Mouse (Mus musculus) heart, embryonic 16.5 days (tissue): Measurements from ENCODE around the gene Cerkl. TPM values are rescaled to one million over a fixed set of nuclear protein-coding genes. Genes with fewer than 3 reads are reported as not detected.

Experiments
- ATAC-seq: fragments of 200-750 bp; cut with Nextera tagmentation; replicated peaks from 2 replicates; pipeline ENCODE4 v1.8.0; 2017; ENCODE audit warnings: moderate number of reproducible peaks; ENCODE audit not compliant: insufficient read depth, low FRiP score; ENCODE audit errors: extremely low read depth
- H3K27ac ChIP-seq: fragments of 300-500 bp; sonication (generic); 2 replicates; pipeline ENCODE4 v1.5.1; 2014; ENCODE audit warnings: mild to moderate bottlenecking, low read length, control low read depth, moderate library complexity
- H3K27me3 ChIP-seq: fragments of 300-500 bp; sonication (generic); 2 replicates; pipeline ENCODE4 v1.6.1; 2014; ENCODE audit warnings: low read length, mixed read lengths; ENCODE audit not compliant: control insufficient read depth, insufficient read depth
- H3K36me3 ChIP-seq: fragments of 300-500 bp; sonication (generic); 2 replicates; pipeline ENCODE4 v1.6.1; 2014; ENCODE audit not compliant: control insufficient read depth, insufficient read depth
- H3K4me1 ChIP-seq: fragments of 300-500 bp; sonication (generic); 2 replicates; pipeline ENCODE4 v1.6.1; 2014; ENCODE audit warnings: low read length, mixed read lengths; ENCODE audit not compliant: control insufficient read depth, insufficient read depth
- H3K4me2 ChIP-seq: fragments of 300-500 bp; sonication (generic); 2 replicates; pipeline ENCODE4 v1.6.1; 2014; ENCODE audit warnings: low read depth, mild to moderate bottlenecking, control low read depth, low read length
- H3K4me3 ChIP-seq: fragments of 300-500 bp; sonication (generic); 2 replicates; pipeline ENCODE4 v1.5.1; 2014; ENCODE audit warnings: mild to moderate bottlenecking, control low read depth, low read length
- H3K9ac ChIP-seq: fragments of 300-500 bp; sonication (generic); 2 replicates; pipeline ENCODE4 v1.6.1; 2014; ENCODE audit warnings: low read length, control low read depth
- H3K9me3 ChIP-seq: fragments of 300-500 bp; sonication (generic); replicated peaks from 2 replicates; pipeline ENCODE4 v1.6.1; 2016; ENCODE audit warnings: low read length; ENCODE audit not compliant: control insufficient read depth
- WGBS: fragments of 180-500 bp; shearing (Covaris S2); extraction: QIAGEN DNeasy Blood & Tissue Kit; methylation state at CpG from one replicate; pipeline ENCODE4 v1.1.7; 2014; 5-methylcytosine and 5-hydroxymethylcytosine counted together
- polyA plus RNA-seq: library from polyadenylated mRNA; unstranded; fragments of >200 nt; fragmentation: Nextera tagmentation; extraction: Ambion mirVana; gene quantifications from 2 replicates; pipeline ENCODE4 v1.2.1, GENCODE M21; 2015

The Cerkl gene
- polyA plus RNA-seq, 1 experiment from 2014 or later = 0.42 TPM

DNA sequence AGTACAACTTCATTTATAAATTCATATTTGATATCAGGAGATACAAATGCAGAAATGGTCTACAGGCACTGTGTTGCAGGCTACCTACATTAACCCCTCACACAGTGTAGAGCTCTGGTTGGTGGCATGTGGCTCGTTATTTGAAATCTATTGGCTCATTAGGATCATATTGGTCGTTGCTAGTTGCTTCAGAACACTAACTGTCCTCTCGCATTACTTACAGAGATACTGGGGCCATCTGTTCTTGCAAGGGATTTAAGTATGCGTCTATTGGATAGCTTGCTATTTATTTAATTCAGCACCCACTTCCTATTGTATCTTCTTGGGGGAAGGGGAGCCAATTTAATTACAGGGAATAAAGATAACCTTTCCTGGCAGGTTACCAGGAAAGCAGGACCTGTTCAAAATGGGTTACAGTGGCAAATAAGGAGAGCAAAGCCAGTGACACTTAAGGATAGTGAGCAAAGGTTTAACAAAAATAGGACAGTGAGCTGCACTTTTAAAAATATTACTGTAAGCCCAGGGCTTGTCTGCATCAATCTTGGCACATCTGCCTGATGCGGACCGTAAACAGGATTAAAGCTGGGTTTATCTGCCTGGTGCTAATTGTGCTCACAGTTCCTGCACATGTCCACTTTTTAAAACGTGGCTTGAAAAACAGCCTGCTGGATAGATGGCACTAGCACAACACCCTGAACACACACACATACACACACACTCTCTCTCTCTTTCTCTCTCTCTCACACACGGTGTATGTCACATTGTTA, 57.2 kb downstream of the Cerkl start:
- WGBS = 57% methylated on average over 8 of the region's 8 CpGs
- no peak overlapping the region for H3K4me3 ChIP-seq
- ATAC-seq = no peak
- H3K36me3 ChIP-seq = no peaks in the 10 kb centered on the region
- no peak overlapping the region for H3K4me2 ChIP-seq
- no peak overlapping the region for H3K27ac ChIP-seq
- no peaks in the 10 kb centered on the region for H3K9me3 ChIP-seq
- H3K27me3 ChIP-seq = no peaks in the 10 kb centered on the region
- no peaks in the 10 kb centered on the region for H3K4me1 ChIP-seq
- no peak overlapping the region for H3K9ac ChIP-seq

DNA sequence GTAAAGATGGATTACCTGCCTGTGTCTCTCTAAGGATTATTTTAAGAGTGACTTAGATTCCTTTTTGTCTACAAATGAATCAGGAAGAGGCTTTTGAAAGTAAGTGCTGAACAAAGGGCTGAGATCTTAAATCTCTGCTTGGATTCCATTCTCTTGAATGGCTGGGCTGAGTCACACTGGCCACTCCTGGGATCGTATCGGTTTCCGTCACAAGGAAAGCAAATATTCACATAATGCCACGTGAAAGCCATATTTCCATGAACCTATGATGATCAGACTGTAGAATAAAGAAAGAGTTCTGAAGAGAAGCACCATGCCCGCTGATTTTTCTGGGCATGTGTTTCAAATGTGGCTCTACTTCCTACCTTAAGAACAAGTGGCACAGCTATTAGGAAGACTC, 57.8 kb downstream of the Cerkl start:
- Histone ChIP-seq H3K4me3 (no peak overlapping the region), H3K4me2 (no peak overlapping the region), H3K9me3 (no peaks in the 10 kb centered on the region), H3K27ac (no peak overlapping the region), H3K36me3 (no peaks in the 10 kb centered on the region), H3K27me3 (no peaks in the 10 kb centered on the region), H3K9ac (no peak overlapping the region), H3K4me1 (no peaks in the 10 kb centered on the region)
- no peak for ATAC-seq
- 67% methylated on average over 5 of the region's 5 CpGs for WGBS

DNA sequence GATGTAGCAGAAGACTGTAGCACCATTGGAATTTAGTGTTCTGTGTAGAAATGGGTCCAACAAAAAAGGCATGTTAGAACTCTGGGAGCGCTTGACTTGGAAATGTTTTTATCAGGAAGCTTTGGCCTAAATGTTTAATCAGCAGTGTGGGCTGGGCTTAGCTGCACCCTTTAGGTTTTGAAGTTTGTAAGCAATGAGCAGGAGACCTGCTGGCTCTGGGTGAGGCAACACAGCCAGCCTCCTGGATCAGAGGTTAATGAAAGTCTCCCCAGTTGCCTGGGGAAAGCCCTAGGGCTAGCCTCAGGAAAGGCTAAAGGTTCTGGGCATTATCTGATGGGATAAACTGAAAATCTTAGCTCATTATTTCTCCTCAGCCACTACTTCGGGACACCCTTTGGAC, 58.2 kb downstream of the Cerkl start:
- no peaks in the 10 kb centered on the region for H3K4me1 ChIP-seq
- ATAC-seq = no peak
- no peaks in the 10 kb centered on the region for H3K36me3 ChIP-seq
- no peak overlapping the region for H3K4me2 ChIP-seq
- no peaks in the 10 kb centered on the region for H3K27me3 ChIP-seq
- no peak overlapping the region for H3K9ac ChIP-seq
- WGBS = 46% methylated on average over 2 of the region's 2 CpGs
- H3K9me3 ChIP-seq = no peaks in the 10 kb centered on the region
- H3K4me3 ChIP-seq = no peak overlapping the region
- H3K27ac ChIP-seq = no peak overlapping the region

DNA sequence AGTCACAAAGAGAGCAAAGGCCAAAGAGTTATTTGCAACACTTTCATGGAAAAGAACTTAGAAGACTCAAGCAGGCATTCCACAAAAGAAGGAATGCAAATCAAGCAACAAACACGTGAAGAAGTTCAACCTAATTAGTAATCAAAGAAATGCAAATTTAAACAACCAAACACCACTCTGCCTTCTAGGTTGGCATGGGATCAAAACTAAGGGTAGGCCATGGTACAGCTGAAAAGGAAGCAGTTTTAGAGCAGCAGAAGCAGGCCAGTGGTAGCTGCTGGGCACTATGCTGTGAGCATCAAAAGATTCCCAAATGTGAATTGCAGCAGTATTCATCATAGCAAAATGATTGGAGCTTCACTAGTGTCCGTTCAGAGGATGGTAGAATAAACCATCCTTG, 59.5 kb downstream of the Cerkl start:
- no peaks in the 10 kb centered on the region for H3K4me1 ChIP-seq
- no peak overlapping the region for H3K4me2 ChIP-seq
- no peak overlapping the region for H3K4me3 ChIP-seq
- H3K27me3 ChIP-seq = no peaks in the 10 kb centered on the region
- H3K9ac ChIP-seq = no peak overlapping the region
- H3K36me3 ChIP-seq = no peaks in the 10 kb centered on the region
- 60% methylated on average over 2 of the region's 2 CpGs for WGBS
- no peaks in the 10 kb centered on the region for H3K9me3 ChIP-seq
- ATAC-seq = no peak
- no peak overlapping the region for H3K27ac ChIP-seq

DNA sequence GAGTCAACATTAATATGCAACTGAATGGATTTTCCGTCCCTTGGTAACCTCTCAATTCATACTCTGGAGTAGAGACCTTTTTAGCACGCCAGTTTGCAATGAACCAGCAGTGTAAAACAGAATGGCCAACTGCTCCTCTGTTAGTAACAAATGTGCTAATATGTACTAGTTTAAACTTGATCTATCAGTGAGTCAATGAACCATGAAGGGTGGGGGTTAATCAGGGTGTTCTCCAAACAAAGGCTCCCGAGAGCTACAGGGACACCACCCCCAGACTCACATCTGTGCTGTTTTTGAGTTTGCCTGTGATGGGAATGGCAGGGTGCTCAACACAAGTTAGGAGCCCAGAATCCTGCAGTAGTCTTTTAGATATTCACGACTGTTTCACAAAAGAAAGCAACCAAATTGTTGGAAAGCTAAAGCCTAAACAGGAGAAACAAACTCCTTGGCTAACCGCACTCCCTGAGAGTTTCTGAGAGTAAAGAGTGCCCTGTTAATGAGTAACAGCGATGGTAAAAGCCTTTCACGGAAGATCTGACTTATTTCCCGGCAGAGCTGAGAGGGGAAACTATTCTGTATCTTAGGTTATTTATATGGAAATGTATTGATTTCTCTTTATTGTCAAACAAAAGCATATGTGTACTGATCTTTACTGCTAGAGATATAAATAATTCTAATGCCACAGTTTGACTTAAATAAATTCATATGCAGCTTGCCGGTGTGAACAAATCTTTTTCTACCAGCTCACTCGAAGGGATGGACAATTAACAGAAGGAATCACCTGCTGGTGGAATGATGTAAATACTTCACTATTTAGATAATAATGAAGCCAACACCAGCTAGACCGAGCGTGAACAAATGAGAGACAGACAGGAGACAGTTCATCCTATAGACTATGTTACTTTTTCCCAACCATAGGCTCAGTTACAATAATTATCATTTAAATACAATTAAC, 77.2 kb downstream of the Cerkl start:
- H3K27me3 ChIP-seq = no peaks in the 10 kb centered on the region
- no peak overlapping the region for H3K9ac ChIP-seq
- no peaks in the 10 kb centered on the region for H3K9me3 ChIP-seq
- no peak for ATAC-seq
- no peak overlapping the region for H3K27ac ChIP-seq
- H3K36me3 ChIP-seq = no peaks in the 10 kb centered on the region
- no peak overlapping the region for H3K4me3 ChIP-seq
- H3K4me2 ChIP-seq = no peak overlapping the region
- no peaks in the 10 kb centered on the region for H3K4me1 ChIP-seq
- 55% methylated on average over 12 of the region's 12 CpGs for WGBS

DNA sequence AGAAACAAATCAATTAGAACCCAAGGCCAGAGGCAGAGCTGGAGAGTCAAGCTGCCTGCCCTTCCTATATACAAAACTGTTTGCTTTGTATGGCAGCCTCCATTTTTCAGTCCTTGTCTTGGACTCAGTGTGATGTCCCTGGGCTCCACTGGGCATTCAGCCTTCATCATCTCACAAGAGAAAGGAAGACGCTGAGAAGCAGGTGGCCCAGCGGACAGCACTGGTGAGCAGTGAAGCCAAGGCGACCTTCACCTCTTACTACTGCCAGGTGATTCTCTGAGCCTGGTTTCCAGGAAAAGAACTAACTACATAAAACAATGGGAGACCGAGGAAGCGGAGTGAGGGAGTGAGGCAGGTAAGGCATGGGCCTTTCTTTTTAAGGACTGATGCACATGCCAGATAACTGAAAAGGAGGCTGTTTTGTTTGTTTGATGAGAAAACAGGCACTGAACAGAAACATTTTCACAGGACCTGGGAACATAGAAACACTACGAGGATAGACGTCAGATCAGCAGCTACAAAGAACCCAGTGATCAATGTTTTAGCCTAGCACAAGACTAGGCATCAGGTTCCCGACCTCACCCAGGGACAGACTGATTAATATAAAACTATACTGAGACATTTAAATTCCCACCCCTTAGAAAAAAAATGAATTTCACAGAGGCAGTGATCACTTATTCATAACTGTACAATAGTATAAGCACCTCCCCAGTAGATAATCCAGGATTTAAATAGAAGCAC, 78.1 kb downstream of the Cerkl start:
- no peaks in the 10 kb centered on the region for H3K27me3 ChIP-seq
- 82% methylated on average over 8 of the region's 8 CpGs for WGBS
- ATAC-seq = no peak

DNA sequence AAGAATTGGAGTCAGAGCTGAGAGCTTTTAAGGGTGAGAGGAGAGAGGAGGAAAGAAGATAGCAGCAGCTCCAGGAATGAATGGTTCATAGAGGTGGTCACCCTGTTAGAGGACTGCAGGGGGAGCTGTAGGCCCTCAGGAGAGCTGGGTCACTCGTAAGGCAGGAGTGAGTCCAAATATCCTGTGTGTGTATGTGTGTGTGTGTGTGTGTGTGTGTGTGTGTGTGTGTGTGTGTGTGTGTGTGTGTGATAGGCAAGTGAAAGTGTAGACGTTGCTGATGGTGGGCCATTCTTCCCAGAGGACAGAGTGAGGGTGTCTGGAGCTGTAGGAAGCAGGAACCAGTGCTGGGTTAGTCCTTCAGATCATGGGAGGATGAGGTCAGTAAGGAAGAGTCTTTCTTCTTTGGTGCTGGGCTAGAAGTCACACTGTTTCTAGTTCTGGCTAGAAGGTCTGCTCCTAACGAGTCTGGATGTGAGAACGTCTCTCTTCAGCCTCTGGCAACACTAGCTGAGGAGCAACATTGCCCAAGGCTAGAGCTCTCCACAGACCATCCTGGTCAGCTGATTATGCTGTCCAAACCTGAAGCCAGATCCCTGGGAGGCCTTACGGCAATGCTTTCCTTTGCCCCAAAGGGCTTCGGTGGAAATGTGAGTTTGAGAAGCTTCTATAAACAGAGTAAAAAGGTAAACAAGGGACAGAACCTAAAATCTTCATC, 83.9 kb downstream of the Cerkl start:
- Histone ChIP-seq H3K4me1 (no peaks in the 10 kb centered on the region), H3K4me3 (no peak overlapping the region), H3K36me3 (no peaks in the 10 kb centered on the region), H3K4me2 (no peak overlapping the region), H3K9ac (no peak overlapping the region), H3K9me3 (no peaks in the 10 kb centered on the region), H3K27me3 (no peaks in the 10 kb centered on the region), H3K27ac (no peak overlapping the region)
- 50% methylated on average over 6 of the region's 6 CpGs for WGBS
- no peak for ATAC-seq

More for the DNA sequence above, 78.1 kb downstream of the Cerkl start:
- Histone ChIP-seq H3K4me2 (no peak overlapping the region), H3K36me3 (no peaks in the 10 kb centered on the region), H3K27ac (no peak overlapping the region), H3K4me1 (no peaks in the 10 kb centered on the region), H3K9ac (no peak overlapping the region), H3K9me3 (no peaks in the 10 kb centered on the region), H3K4me3 (no peak overlapping the region)

DNA sequence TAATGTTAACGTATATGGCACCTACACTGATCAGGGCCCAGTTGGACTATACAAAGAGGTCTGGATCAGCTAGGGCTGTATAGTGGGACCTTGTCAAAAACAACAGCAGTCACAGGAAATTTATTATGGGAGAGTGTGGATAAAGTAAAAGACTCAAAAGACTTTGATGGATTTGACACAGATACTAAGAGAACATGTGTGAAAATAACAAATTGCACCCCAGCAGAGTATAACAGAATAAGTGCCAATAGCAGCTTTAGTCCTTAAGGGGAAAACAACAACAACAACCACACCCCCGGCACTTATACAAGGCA, 84.5 kb downstream of the Cerkl start:
- no peaks in the 10 kb centered on the region for H3K4me1 ChIP-seq
- 62% methylated on average over 2 of the region's 2 CpGs for WGBS
- H3K36me3 ChIP-seq = no peaks in the 10 kb centered on the region
- no peaks in the 10 kb centered on the region for H3K9me3 ChIP-seq
- no peak overlapping the region for H3K9ac ChIP-seq
- no peak overlapping the region for H3K27ac ChIP-seq
- H3K27me3 ChIP-seq = no peaks in the 10 kb centered on the region
- no peak for ATAC-seq
- H3K4me3 ChIP-seq = no peak overlapping the region
- no peak overlapping the region for H3K4me2 ChIP-seq
